Mouse (Mus musculus): ENCODE results near the gene Zfp872.
A peak's percentile ranks its signal among the peaks of the same experiment; 100 is the strongest.
"Not testable (repeated sequence)": the region's sequence is repeated elsewhere in the genome, so short reads cannot be mapped to it uniquely, and the experiment has no call there.

The Zfp872 gene

GRCm38 (mm10) chr9:22169327-22169726, 18.6 kb upstream of the Zfp872 start:
- DNase-seq (ENCODE audit: extremely low spot score, low spot score): no peak

DNA sequence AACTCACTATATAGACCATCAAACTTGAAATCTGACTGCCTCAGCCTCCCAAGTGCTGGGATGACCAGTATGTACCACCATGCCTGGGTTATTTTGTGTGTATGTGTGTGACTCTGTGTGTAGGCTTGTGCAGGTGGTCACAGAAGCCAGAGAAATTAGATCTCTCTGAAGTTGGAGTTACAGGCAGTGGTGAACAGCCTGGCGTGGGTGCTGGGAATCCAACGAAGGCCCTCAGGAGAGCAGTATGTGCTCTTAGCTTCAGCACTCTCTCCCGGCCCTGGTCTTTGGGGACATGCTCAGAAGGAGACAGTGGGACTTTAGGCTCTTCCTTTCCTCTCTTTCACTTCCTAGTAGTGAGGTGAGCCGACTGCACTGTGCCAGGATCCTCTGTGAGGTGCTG, 15.6 kb upstream of the Zfp872 start:
- no peak for DNase-seq (ENCODE audit: extremely low spot score, low spot score)

DNA sequence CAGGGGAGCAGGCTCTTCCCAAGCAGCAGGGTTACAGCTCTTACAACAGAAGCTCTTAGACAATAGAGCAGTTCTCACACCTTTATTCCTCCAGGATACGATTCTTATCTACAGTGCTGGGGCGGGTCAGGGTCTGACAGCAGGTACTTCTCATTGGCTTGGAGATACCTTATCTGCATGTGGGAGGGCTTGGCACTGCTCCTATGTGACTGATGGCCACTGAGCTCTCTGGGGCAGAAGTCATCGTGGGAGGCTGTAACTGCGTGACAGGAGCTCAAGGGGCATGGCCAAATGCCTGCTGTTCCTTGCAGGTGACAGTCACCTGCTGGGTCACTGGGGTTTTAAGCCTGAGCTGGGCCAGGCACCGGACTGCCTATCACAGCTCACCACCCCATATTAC, 8.5 kb downstream of the Zfp872 start:
- no peak for DNase-seq (ENCODE audit: extremely low spot score, low spot score)

GRCm38 (mm10) chr9:22213785-22214194, 25.9 kb downstream of the Zfp872 start:
- DNase-seq (ENCODE audit: extremely low spot score, low spot score): no peak

DNA sequence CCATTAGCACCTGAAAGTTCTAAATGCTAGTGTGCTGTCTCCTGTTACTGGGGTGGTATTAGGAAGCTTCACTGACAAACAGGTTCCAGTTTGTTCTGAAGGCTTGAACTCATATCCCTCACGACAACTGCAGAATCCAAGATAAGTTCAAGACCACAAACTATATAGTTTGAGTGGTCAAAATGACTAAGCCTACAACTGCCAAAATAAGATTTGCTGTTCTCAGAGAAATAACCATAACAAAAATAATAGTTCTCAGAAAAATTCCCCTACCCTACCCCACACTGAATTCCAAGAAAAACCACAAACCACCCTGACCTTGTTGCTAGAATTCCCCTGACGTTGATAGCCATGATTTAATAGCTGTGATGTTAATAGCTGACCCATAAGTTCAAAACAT, 26.7 kb downstream of the Zfp872 start:
- no peak for DNase-seq (ENCODE audit: extremely low spot score, low spot score)

GRCm38 (mm10) chr9:22216705-22217104, 28.8 kb downstream of the Zfp872 start:
- DNase-seq (ENCODE audit: extremely low spot score, low spot score): no peak

- DNase-seq (ENCODE audit: extremely low spot score, low spot score): no peak
These were observed 30.1 kb downstream of the Zfp872 start for GRCm38 (mm10) chr9:22217858-22218493.

GRCm38 (mm10) chr9:22224066-22224465, 36.2 kb downstream of the Zfp872 start:
- no peak for DNase-seq (ENCODE audit: extremely low spot score, low spot score)

- DNase-seq (ENCODE audit: extremely low spot score, low spot score): peak; percentile 54
These were observed 36.9 kb downstream of the Zfp872 start for GRCm38 (mm10) chr9:22224536-22225503.

- DNase-seq (ENCODE audit: extremely low spot score, low spot score): peak; percentile 95
These were observed 37.9 kb downstream of the Zfp872 start, which contains the start of gene Zfp809 for GRCm38 (mm10) chr9:22225581-22226388. TSS of gene Zfp809 (plus strand) at chr9:22225714.

GRCm38 (mm10) chr9:22226389-22226673, 38.4 kb downstream of the Zfp872 start:
- DNase-seq (ENCODE audit: extremely low spot score, low spot score): not testable (repeated sequence)

GRCm38 (mm10) chr9:22226846-22227245, 39.0 kb downstream of the Zfp872 start:
- no peak for DNase-seq (ENCODE audit: extremely low spot score, low spot score)

DNA sequence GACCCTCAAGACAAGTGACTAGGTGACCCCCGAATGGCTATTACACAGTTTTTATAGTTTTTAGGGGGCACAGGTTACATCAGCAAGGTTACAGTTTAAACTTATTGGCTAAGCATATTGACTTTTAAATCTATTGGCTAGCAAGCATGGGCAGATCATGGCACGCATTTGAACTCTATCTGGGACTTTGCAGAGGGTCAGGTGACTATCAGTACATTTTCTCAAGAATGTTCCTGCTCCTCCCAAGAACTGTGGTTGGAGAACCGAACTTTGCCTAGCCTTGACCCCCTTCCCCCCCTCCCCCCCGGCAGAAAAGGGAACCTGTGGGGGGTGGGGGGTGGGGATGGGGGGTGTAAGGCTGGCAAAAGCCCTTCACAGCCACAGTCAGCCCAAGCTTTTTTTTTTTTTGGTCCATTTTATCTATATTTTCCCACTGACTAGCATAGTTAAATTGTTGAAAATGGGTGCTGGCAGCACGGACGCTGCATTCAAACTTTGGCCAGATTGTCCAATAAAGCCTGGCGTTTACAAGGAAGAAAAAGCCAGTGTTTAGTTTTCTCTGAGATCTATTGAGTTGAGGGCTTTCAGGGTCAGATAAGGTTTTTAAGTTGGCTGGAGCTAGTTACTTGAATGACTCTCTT, 41.6 kb downstream of the Zfp872 start:
- no peak for DNase-seq (ENCODE audit: extremely low spot score, low spot score)

- DNase-seq (ENCODE audit: extremely low spot score, low spot score): no peak
These were observed 42.2 kb downstream of the Zfp872 start for GRCm38 (mm10) chr9:22230061-22230460.

- DNase-seq (ENCODE audit: extremely low spot score, low spot score): no peak
These were observed 42.7 kb downstream of the Zfp872 start for GRCm38 (mm10) chr9:22230556-22230955.

DNA sequence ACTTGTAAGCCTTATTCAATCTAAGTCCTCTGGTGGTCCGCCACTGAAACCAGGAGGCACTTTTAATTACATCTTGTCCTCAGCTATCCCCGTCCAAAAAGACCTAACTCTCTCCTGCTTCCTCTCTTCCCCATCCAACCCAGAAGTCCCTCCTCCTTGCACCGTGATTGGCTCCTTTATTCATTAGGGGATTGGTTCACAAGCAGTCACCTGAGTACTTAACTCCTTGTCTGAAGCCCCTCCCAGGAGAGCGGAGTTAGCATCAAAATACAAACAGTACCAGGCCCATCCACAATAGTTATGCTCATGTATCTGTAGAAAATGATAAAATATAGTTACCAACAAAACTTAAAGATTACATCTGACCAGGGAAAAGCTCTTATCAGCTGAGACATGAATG, 52.1 kb downstream of the Zfp872 start:
- DNase-seq (ENCODE audit: extremely low spot score, low spot score): no peak

GRCm38 (mm10) chr9:22244242-22244641, 56.4 kb downstream of the Zfp872 start:
- DNase-seq (ENCODE audit: extremely low spot score, low spot score): no peak
